Mouse (Mus musculus) G1E (cell line): ENCODE measurements around the gene Tmem37.

Experiments
- CTCF ChIP-seq: IDR thresholded peaks from 2 replicates; pipeline ENCODE4 v1.5.1; 2012; ENCODE audit warnings: low read depth, low read length, inconsistent platforms, mixed read lengths
- GATA1 ChIP-seq: IDR thresholded peaks from 2 replicates; pipeline ENCODE4 v1.6.1; 2012; ENCODE audit warnings: borderline replicate concordance, low read length, inconsistent platforms, mixed read lengths
- GATA2 ChIP-seq: IDR thresholded peaks from 2 replicates; pipeline ENCODE4 v1.6.1; 2012; ENCODE audit warnings: low read depth, low read length, inconsistent platforms, borderline replicate concordance
- POLR2AphosphoS5 ChIP-seq: IDR thresholded peaks from 2 replicates; pipeline ENCODE4 v1.6.1; 2012; ENCODE audit warnings: low read depth, low read length, inconsistent platforms; ENCODE audit not compliant: insufficient replicate concordance
- TAL1 ChIP-seq: conservative IDR thresholded peaks from 2 replicates; pipeline ENCODE4 v1.6.1; 2012; ENCODE audit warnings: low read depth, low read length, inconsistent platforms, mixed read lengths

DNA sequence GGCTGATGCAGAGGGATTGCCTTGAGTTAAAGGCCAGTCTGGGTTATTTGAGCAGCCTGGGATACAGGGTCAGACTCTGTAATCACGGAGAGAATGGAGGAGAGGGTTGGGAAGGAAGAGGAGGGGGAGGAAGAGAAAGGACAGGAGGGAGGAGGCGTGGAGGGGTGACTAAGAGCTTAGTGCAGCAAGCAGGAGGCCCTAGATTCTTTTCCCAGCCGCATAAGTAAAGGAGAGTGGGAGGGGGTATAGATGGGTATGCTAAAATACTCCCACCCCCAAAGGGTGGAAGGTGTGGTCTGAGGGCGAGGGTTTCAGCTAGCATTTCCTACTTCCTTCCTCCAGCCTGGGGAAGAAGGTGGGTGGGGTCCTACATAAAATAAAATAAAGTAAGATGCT lies 431 bp upstream of the Tmem37 start:
- TF ChIP-seq GATA2: no peak
- TF ChIP-seq CTCF: no peak
- TF ChIP-seq GATA1: no peak
- no peak for TF ChIP-seq TAL1
- no peak for TF ChIP-seq POLR2AphosphoS5
